Mouse (Mus musculus): ENCODE measurements around the gene Msantd1.
"Not testable (repeated sequence)": the region's sequence is repeated elsewhere in the genome, so short reads cannot be mapped to it uniquely, and the experiment has no call there.

The Msantd1 gene

GRCm38 (mm10) chr5:34907910-34908725 lies at the start of gene Msantd1:
Msantd1 (plus strand) TSS chr5:34908012.
- CTCF ChIA-PET: interaction anchor here (0.6 kb wide), 1 partner anchor 1502 kb away, joined by 3 read pairs; no protein-coding TSS in a partner anchor

DNA sequence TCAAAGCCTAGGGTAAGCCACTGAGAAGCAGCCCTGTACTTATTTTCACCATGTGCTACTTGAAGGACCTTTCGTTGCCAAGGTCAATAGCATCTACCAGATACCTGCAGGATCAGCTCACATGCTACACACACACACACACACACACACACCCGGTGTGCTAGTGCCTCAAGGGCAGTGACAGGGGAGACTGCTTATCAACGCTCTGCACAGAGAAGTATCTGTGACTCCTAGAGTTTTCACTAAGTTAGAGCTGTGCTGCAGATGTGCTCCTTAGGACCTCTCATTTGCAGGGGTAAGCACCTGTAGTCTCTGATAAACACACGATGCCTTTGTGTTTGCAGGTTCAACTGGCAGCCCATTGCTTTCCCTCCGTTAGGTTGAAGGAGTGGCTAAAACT lies 42.4 kb upstream of the Msantd1 start:
- CTCF ChIA-PET: no interaction called here

GRCm38 (mm10) chr5:34880307-34880706 lies 27.5 kb upstream of the Msantd1 start:
- CTCF ChIA-PET: not testable (repeated sequence)

DNA sequence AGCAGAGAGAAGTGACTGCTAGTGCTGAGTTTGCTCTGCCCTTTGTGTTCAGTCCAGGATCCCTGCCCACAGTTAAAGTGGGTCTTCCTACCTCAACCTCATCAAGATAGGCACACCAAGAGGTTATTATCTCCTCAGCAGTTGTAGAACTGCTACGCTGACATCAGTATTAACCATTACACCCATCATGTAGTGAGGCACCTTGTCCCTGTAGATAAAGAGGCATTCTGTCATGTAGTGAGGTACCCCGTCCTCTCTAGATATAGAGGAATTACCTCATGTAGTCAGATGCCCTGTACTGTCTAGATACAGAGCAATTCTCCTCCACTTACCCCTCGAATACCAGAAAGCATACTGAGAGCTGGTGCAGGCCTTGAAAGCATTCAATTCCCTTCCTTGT lies 26.8 kb upstream of the Msantd1 start:
- CTCF ChIA-PET: no interaction called here

- CTCF ChIA-PET: interaction anchor here (0.5 to 0.6 kb wide), 2 partner anchors 27 to 112 kb away, joined by 5 to 18 read pairs; no protein-coding TSS in a partner anchor
These were observed 22.6 kb upstream of the Msantd1 start for GRCm38 (mm10) chr5:34885250-34885649.

DNA sequence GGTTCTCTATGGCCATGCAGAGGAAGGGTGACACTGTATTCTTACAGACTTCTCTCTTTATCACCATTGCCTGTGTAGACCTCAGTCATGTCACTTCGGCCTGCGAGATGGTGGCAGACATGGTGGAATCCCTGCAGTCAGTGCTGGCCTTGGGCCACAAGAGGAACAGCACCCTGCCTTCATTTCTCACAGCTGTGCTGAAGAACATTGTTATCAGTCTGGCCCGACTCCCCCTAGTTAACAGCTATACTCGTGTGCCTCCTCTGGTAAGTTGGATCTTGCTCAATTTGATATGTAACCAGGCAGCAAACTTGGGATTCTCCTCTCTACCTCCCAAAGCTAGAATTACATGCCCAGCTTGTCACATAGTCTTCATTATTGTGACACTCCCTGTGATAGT lies 18.6 kb upstream of the Msantd1 start:
- CTCF ChIA-PET: no interaction called here

DNA sequence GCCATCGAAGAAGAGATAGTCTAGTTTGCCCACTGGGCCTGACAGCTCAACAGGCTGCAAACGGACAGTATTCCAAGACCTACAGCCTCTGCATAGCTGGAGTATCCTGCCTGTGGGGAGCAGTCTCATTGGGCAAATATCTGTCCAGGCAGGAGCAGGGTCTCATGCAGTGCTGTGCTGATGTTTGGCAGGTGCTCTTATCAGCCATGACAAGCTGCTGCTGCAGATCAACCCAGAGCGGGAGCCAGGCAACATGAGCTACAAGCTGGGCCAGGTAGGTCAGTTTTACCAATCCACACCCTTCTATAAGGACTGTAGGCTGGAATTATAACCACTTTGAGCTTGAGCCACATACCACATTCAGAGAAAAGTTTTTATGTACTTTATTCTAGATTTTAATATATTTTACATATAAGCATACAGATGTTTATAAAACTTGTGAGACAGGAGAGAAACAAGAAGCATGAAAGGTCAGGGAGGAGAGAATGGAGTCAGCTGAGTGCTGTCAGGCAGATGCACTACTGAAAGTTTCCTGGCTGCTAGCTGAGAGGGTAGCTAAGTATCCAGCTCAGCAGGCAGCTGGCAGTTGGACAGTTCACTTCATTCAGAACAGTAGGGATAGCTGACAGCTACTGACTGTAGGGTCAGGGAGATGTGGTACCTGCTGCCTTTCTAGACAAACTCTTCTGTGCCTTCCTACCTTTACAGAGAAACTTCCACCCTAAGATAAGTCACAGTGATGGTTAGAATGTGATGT lies 10.9 kb upstream of the Msantd1 start:
- CTCF ChIA-PET: no interaction called here

DNA sequence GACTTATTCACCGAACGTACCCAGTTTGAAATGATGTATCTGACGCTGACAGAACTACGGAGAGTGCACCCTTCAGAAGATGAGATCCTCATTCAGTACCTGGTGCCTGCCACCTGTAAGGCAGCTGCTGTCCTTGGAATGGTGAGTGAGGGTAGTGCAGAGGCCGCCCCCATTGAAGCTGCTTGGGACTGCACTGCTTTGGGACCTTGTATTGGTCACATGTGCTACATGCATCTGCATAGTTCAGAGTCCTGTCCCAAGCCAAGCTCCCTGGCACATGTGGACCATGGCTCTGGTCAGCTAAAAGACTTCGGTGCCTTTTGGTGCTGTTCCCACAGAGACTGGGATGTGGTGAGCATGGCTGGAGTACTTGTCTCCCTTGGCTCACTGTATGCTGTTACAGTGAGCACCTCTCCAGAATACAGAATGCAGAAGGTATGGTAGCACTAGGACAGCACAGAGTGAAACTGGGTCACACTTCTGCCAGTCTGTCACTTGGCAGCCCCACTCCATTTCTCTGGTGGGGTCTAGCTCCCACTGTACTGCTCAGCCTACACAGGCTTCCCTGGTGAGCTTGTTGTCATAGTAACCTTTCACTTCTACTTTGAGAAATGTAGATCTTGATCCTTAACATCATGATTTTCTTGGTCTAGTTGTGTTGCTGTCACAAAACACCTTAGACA lies 7.9 kb upstream of the Msantd1 start:
- CTCF ChIA-PET: no interaction called here

DNA sequence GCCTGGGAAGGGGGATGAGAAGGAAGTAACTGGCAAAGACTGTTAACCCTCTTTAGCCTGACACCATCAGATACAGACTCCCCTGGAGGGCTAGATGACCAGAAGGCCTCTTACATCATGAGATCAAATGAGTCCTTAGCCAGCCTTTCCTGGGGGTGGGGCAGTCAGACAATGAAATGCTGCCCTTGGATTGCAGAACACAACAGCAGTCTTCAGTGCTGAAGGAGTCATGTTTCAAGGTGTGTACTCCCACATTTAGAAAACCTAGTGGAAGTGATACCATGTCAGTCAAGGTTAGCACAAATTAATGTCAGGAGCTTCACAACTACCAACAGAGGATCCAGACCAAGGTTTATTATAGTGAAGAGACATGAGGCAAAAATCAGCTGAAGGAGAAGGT lies 5.4 kb upstream of the Msantd1 start:
- CTCF ChIA-PET: no interaction called here

GRCm38 (mm10) chr5:34902811-34903385 lies 4.9 kb upstream of the Msantd1 start:
- CTCF ChIA-PET: no interaction called here

- CTCF ChIA-PET: no interaction called here
These were observed 3.4 kb upstream of the Msantd1 start for GRCm38 (mm10) chr5:34904412-34904811.

- CTCF ChIA-PET: no interaction called here
These were observed 582 bp upstream of the Msantd1 start for GRCm38 (mm10) chr5:34907230-34907629.

GRCm38 (mm10) chr5:34908726-34909633 lies 1.2 kb downstream of the Msantd1 start:
- CTCF ChIA-PET: interaction anchor here (0.6 kb wide), 1 partner anchor 1501 kb away, joined by 3 read pairs; no protein-coding TSS in a partner anchor

- CTCF ChIA-PET: no interaction called here
These were observed 2.1 kb downstream of the Msantd1 start for GRCm38 (mm10) chr5:34909634-34910503.

DNA sequence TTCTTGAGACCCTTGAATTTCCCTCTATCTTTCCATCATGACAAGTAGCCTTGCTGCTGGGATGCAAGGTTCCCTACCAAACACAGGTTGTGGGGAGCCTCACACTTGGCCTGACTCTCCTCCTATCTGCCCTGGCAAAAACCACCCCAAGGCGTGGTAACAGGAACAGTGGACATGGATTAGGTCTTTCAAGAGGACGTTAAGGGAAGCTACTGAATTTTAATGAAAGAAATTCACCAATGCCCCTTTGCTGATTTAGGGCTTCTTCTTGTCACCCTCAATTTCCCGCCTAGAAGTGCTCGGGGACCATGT lies 2.6 kb downstream of the Msantd1 start:
- CTCF ChIA-PET: no interaction called here

- CTCF ChIA-PET: interaction anchor here (0.6 kb wide), 1 partner anchor 375 kb away, joined by 3 read pairs; no protein-coding TSS in a partner anchor
These were observed 8.0 kb downstream of the Msantd1 start for GRCm38 (mm10) chr5:34915801-34916200.

GRCm38 (mm10) chr5:34917234-34917655 lies 9.4 kb downstream of the Msantd1 start:
- CTCF ChIA-PET: no interaction called here

DNA sequence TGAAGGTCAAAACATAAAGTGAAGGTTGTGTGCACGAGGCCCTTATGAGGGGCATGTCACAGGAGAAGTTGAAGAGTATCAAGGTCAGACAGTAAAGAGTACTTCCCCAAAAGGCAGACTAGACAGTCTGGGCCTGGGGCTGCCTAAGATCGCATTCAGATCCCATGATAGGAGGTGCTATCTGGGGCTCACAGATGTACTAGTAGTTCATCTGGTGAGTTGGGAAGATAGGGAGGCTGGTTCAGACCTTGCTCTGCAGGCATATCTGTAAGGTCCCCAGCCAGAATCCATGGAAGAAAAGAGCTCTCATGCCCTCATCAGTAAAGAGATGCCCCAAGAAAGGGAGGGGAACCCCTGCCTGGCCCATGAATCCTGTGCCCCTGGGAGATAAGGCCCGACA lies 11.0 kb downstream of the Msantd1 start:
- CTCF ChIA-PET: no interaction called here

GRCm38 (mm10) chr5:34922531-34922930 lies 14.7 kb downstream of the Msantd1 start:
- CTCF ChIA-PET: no interaction called here

GRCm38 (mm10) chr5:34923920-34924319 lies 16.1 kb downstream of the Msantd1 start:
- CTCF ChIA-PET: no interaction called here
